In genomic region chr11:106111688-106112087, GRCm38 (mm10) we compare ENCODE assay signal across 25 mouse cellular contexts. TPM values are rescaled to one million over a fixed set of nuclear protein-coding genes. Genes with fewer than 3 reads are reported as not detected.
A peak's percentile ranks its signal among the peaks of the same experiment; 100 is the strongest.
DNase-seq lines count a peak whose midpoint lies in the region; ATAC-seq and TF ChIP-seq lines count a peak whose summit lies in the region.
"Had no signal": no experiment of that assay in that cellular context is flagged by ENCODE, and none has a peak within 500 bp of the region (broad histone marks: within the 10 kb centered on the region; RNA-seq: fewer than 3 reads in every experiment).

No protein-coding gene starts in this region.

- H3K4me3 ChIP-seq in kidney, postnatal 0 days (replicated peaks; ENCODE audit: low read depth, low read length), result no peak overlapping the region
- H3K4me3 ChIP-seq in kidney, embryonic 14.5 days (ENCODE audit: low read length), result no peak overlapping the region
- H3K4me3 ChIP-seq in embryonic fibroblast, embryonic 13.5 days (ENCODE audit: insufficient read depth, low read length), result no peak overlapping the region
- no peak overlapping the region for H3K4me3 ChIP-seq in limb, embryonic 15.5 days
- H3K4me3 ChIP-seq: forebrain, embryonic 13.5 days; heart, embryonic 10.5 days; hindbrain, embryonic 12.5 days had no signal

- no peak overlapping the region for H3K9ac ChIP-seq in kidney, postnatal 0 days (ENCODE audit: low read depth, low read length)
- no peak overlapping the region for H3K9ac ChIP-seq in kidney, embryonic 14.5 days (ENCODE audit: low read depth, low read length)
- H3K9ac ChIP-seq in limb, embryonic 15.5 days, result no peak overlapping the region
- H3K9ac ChIP-seq: forebrain, embryonic 13.5 days; forebrain, postnatal 0 days; hindbrain, embryonic 12.5 days had no signal

- peak overlapping the region; percentile 42; the same call in 1 of the 2 replicates for H3K27ac ChIP-seq in kidney, postnatal 0 days
- H3K27ac ChIP-seq in kidney, embryonic 14.5 days (ENCODE audit: low read depth, low read length), result no peak overlapping the region
- peak overlapping the region; percentile 67 for H3K27ac ChIP-seq in embryonic fibroblast, embryonic 13.5 days (ENCODE audit: insufficient read depth, low read length)
- peak overlapping the region; percentile 48 for H3K27ac ChIP-seq in limb, embryonic 15.5 days
- H3K27ac ChIP-seq: forebrain, embryonic 13.5 days; heart, embryonic 10.5 days; hindbrain, embryonic 12.5 days had no signal

- no peak for ATAC-seq in kidney, postnatal 0 days (replicated peaks; ENCODE audit: low FRiP score, low read depth)
- ATAC-seq in kidney, embryonic 14.5 days (ENCODE audit: low FRiP score, low TSS enrichment), result no peak
- peak; percentile 96 for ATAC-seq in Patski
- no peak for ATAC-seq in limb, embryonic 15.5 days (ENCODE audit: insufficient number of reproducible peaks, low FRiP score, low TSS enrichment, low read depth)
- no peak for ATAC-seq in cerebellum, adult (ENCODE audit: insufficient number of reproducible peaks, low FRiP score, low TSS enrichment)
- ATAC-seq: forebrain, embryonic 13.5 days; forebrain, postnatal 0 days; hindbrain, embryonic 16.5 days; inflammation-experienced regulatory T-cells, adult 6 months; intestine, postnatal 0 days had no signal

- no peak overlapping the region for H3K4me2 ChIP-seq in kidney, postnatal 0 days (ENCODE audit: low read length)
- no peak overlapping the region for H3K4me2 ChIP-seq in kidney, embryonic 14.5 days (replicated peaks; ENCODE audit: low read depth, low read length)
- H3K4me2 ChIP-seq in limb, embryonic 15.5 days, result no peak overlapping the region
- H3K4me2 ChIP-seq: forebrain, embryonic 13.5 days; hindbrain, embryonic 12.5 days had no signal

- CTCF ChIA-PET in Patski (lab: Charles Lee), result interaction anchor here (1.2 to 1.6 kb wide), 3 partner anchors 9 to 26 kb away, joined by 3 to 6 read pairs (median 4); no protein-coding TSS in a partner anchor

- peaks cover 7% of the 10 kb centered on the region; the same call in 1 of the 2 replicates for H3K36me3 ChIP-seq in kidney, postnatal 0 days (ENCODE audit: insufficient read depth, low read length)
- peaks cover 24% of the 10 kb centered on the region for H3K36me3 ChIP-seq in kidney, embryonic 14.5 days (ENCODE audit: control insufficient read depth, insufficient read depth, low read length)
- peaks cover 45% of the 10 kb centered on the region for H3K36me3 ChIP-seq in limb, embryonic 15.5 days

- TF ChIP-seq CTCF in kidney, postnatal 0 days (IDR thresholded peaks at IDR 0.05; ENCODE audit: low read depth), result no peak
- TF ChIP-seq CTCF in Patski (IDR thresholded peaks at IDR 0.05), result no peak
- TF ChIP-seq CTCF in embryonic fibroblast, embryonic 13.5 days (IDR thresholded peaks at IDR 0.05; ENCODE audit: borderline replicate concordance, insufficient read depth, low read length), result no peak

- POLR2A ChIA-PET in Patski (lab: Charles Lee), result no interaction called here

- no peaks in the 10 kb centered on the region for H3K9me3 ChIP-seq in kidney, postnatal 0 days (replicated peaks; ENCODE audit: low read length)
- H3K9me3 ChIP-seq in kidney, embryonic 14.5 days (ENCODE audit: control insufficient read depth, low read length), result no peaks in the 10 kb centered on the region
- no peaks in the 10 kb centered on the region for H3K9me3 ChIP-seq in limb, embryonic 15.5 days
- H3K9me3 ChIP-seq: forebrain, embryonic 13.5 days; heart, embryonic 10.5 days; hindbrain, embryonic 12.5 days had no signal

- H3K27me3 ChIP-seq in kidney, postnatal 0 days (ENCODE audit: insufficient read depth, low read length), result no peaks in the 10 kb centered on the region
- H3K27me3 ChIP-seq in kidney, embryonic 14.5 days (ENCODE audit: control insufficient read depth, insufficient read depth, low read length), result no peaks in the 10 kb centered on the region
- H3K27me3 ChIP-seq in Patski, result no peaks in the 10 kb centered on the region
- H3K27me3 ChIP-seq in limb, embryonic 15.5 days, result no peaks in the 10 kb centered on the region
- H3K27me3 ChIP-seq: CH12.LX; forebrain, embryonic 13.5 days; hindbrain, embryonic 12.5 days had no signal

- no peak for DNase-seq in kidney, postnatal 0 days (ENCODE audit: low spot score)
- no peak for DNase-seq in Patski (ENCODE audit: low read depth, low spot score)
- DNase-seq in lung, adult 18-20 months, result no peak
- DNase-seq in retina, embryonic 14.5 days (ENCODE audit: low spot score), result no peak
- DNase-seq: adrenal gland, postnatal 14 days; cerebellum, adult 2 months; cerebellum, postnatal 10 days; embryo, embryonic 11 days; forebrain, postnatal 0 days; gastrocnemius, postnatal 10 days; heart, adult 18-20 months; heart, postnatal 10 days; heart, postnatal 4 days had no signal

- in situ Hi-C loops in Patski (cut with MboI; ENCODE audit: low pct_unique_long_range_greater_than_20kb), result no loop called here

- no peaks in the 10 kb centered on the region for H3K4me1 ChIP-seq in kidney, postnatal 0 days (replicated peaks; ENCODE audit: insufficient read depth, low read length)
- H3K4me1 ChIP-seq in kidney, embryonic 14.5 days (ENCODE audit: control insufficient read depth, insufficient read depth, low read length), result no peaks in the 10 kb centered on the region
- H3K4me1 ChIP-seq in embryonic fibroblast, embryonic 13.5 days (ENCODE audit: control insufficient read depth, insufficient read depth, low read length), result peaks cover 9% of the 10 kb centered on the region
- H3K4me1 ChIP-seq in limb, embryonic 15.5 days, result no peaks in the 10 kb centered on the region
- H3K4me1 ChIP-seq: forebrain, embryonic 13.5 days; heart, embryonic 10.5 days; hindbrain, embryonic 12.5 days had no signal

- no peak for TF ChIP-seq POLR2A in embryonic fibroblast, embryonic 13.5 days (IDR thresholded peaks at IDR 0.05; ENCODE audit: low read depth, low read length)

RNA-seq across cellular contexts. Expression of gene Map3k3, which starts 27.3 kb away (rescaled TPM):
- 20.0 and 20.5 TPM in 2 replicates for polyA plus RNA-seq in kidney, postnatal 0 days (2015; fragmentation: Nextera tagmentation; extraction: Ambion mirVana)
- polyA plus RNA-seq in kidney, embryonic 14.5 days (2014; fragmentation: Nextera tagmentation; extraction: Ambion mirVana), result 23.2 and 25.7 TPM in 2 replicates
- 43.9 TPM for polyA plus RNA-seq in Patski (2021)
- polyA plus RNA-seq in embryonic fibroblast, embryonic 13.5 days (2011; ENCODE audit: insufficient read length, low read depth, missing spikeins), result 40.0 and 41.1 TPM in 2 replicates
- 21.6 and 27.2 TPM in 2 replicates for polyA plus RNA-seq in limb, embryonic 15.5 days (2015; fragmentation: Nextera tagmentation; extraction: Ambion mirVana)

RNA-seq across cellular contexts. Expression of gene Taco1, which starts 45.8 kb away (rescaled TPM):
- 10.5 and 10.8 TPM in 2 replicates for polyA plus RNA-seq in kidney, postnatal 0 days (2015; fragmentation: Nextera tagmentation; extraction: Ambion mirVana)
- 10.3 and 11.3 TPM in 2 replicates for polyA plus RNA-seq in kidney, embryonic 14.5 days (2014; fragmentation: Nextera tagmentation; extraction: Ambion mirVana)
- polyA plus RNA-seq in Patski (2021), result 16.3 TPM
- 9.5 and 10.3 TPM in 2 replicates for polyA plus RNA-seq in embryonic fibroblast, embryonic 13.5 days (2011; ENCODE audit: insufficient read length, low read depth, missing spikeins)
- 8.3 and 10.1 TPM in 2 replicates for polyA plus RNA-seq in limb, embryonic 15.5 days (2015; fragmentation: Nextera tagmentation; extraction: Ambion mirVana)

RNA-seq across cellular contexts. Expression of gene Gm10840, which starts 49.0 kb away (rescaled TPM):
- not detected in 2 replicates for polyA plus RNA-seq in kidney, postnatal 0 days (2015; fragmentation: Nextera tagmentation; extraction: Ambion mirVana)
- not detected in 2 replicates for polyA plus RNA-seq in kidney, embryonic 14.5 days (2014; fragmentation: Nextera tagmentation; extraction: Ambion mirVana)
- polyA plus RNA-seq in Patski (2021), result not detected
- polyA plus RNA-seq in embryonic fibroblast, embryonic 13.5 days (2011; ENCODE audit: insufficient read length, low read depth, missing spikeins), result not detected in 2 replicates
- polyA plus RNA-seq in limb, embryonic 15.5 days (2015; fragmentation: Nextera tagmentation; extraction: Ambion mirVana), result 0.84 TPM in 1 of 2 replicates, not detected in the other
- polyA plus RNA-seq: cerebellum, adult 2 months; forebrain, embryonic 13.5 days; heart, embryonic 10.5 days; heart, embryonic 14.5 days; hindbrain, embryonic 16.5 days; inflammation-experienced regulatory T-cells, adult 6 months; intestine, postnatal 0 days had no signal

RNA-seq across cellular contexts. Expression of gene Limd2, which starts 49.0 kb away (rescaled TPM):
- polyA plus RNA-seq in kidney, postnatal 0 days (2015; fragmentation: Nextera tagmentation; extraction: Ambion mirVana), result 132 and 140 TPM in 2 replicates
- polyA plus RNA-seq in kidney, embryonic 14.5 days (2014; fragmentation: Nextera tagmentation; extraction: Ambion mirVana), result 216 and 266 TPM in 2 replicates
- 80.1 TPM for polyA plus RNA-seq in Patski (2021)
- polyA plus RNA-seq in embryonic fibroblast, embryonic 13.5 days (2011; ENCODE audit: insufficient read length, low read depth, missing spikeins), result 67.2 and 70.6 TPM in 2 replicates
- polyA plus RNA-seq in limb, embryonic 15.5 days (2015; fragmentation: Nextera tagmentation; extraction: Ambion mirVana), result 202 and 221 TPM in 2 replicates
